Mouse (Mus musculus) CH12.LX (cell line): ENCODE data around the gene Gcnt7. TPM values are rescaled to one million over a fixed set of nuclear protein-coding genes. Genes with fewer than 3 reads are reported as not detected.

Experiments
- DNase-seq: peaks from one replicate; pipeline ENCODE4 v3.0.0-alpha.2; 2013; ENCODE audit errors: extremely low read depth
- H3K27ac ChIP-seq: 2 replicates; pipeline ENCODE4 v1.5.1; 2012; ENCODE audit warnings: low read depth, mild to moderate bottlenecking, control low read depth, moderate library complexity; ENCODE audit not compliant: insufficient read depth
- H3K27me3 ChIP-seq: replicated peaks from 2 replicates; pipeline ENCODE3; 2012; ENCODE audit warnings: inconsistent platforms
- H3K36me3 ChIP-seq, 2 experiments: replicated peaks in 1 of 2; 2 replicates each; pipeline versions ENCODE3 to v1.6.1; 2012; ENCODE audit warnings: inconsistent platforms in 1 of 2, low read length in 1 of 2, mild to moderate bottlenecking in 1 of 2, mixed read lengths in 1 of 2, moderate library complexity in 1 of 2; ENCODE audit not compliant: control insufficient read depth in 1 of 2, insufficient read depth in 1 of 2
- H3K4me1 ChIP-seq, 2 experiments: 2 replicates each; pipeline ENCODE4 v1.6.1; 2012; ENCODE audit warnings: inconsistent platforms in 1 of 2, moderate library complexity in 1 of 2; ENCODE audit not compliant: insufficient read depth in 2 of 2, control insufficient read depth in 1 of 2
- H3K4me2 ChIP-seq: 2 replicates; pipeline ENCODE4 v1.6.1; 2012; ENCODE audit warnings: low read depth, mild to moderate bottlenecking, control low read depth; ENCODE audit not compliant: poor library complexity, insufficient read depth, severe bottlenecking
- H3K4me3 ChIP-seq, 3 experiments: fragments of 150-350 bp in 1 of 3; sonication (generic) in 1 of 3; replicated peaks in 1 of 3; 2 replicates each; pipeline versions ENCODE3 to v1.5.1; 2011 to 2012; ENCODE audit warnings: low read depth in 2 of 3, low read length in 2 of 3, mild to moderate bottlenecking in 2 of 3, moderate library complexity in 2 of 3, control low read depth in 1 of 3, improper control_type of control experiment in 1 of 3, inconsistent platforms in 1 of 3, mixed read lengths in 1 of 3; ENCODE audit not compliant: poor library complexity in 1 of 3
- H3K79me2 ChIP-seq: replicated peaks from 2 replicates; pipeline ENCODE4 v1.6.1; 2012; ENCODE audit warnings: mild to moderate bottlenecking, moderate library complexity; ENCODE audit not compliant: control insufficient read depth, poor library complexity, insufficient read depth, severe bottlenecking; ENCODE audit errors: extremely low read depth
- H3K9ac ChIP-seq: 2 replicates; pipeline ENCODE4 v1.6.1; 2012; ENCODE audit warnings: low read depth, mild to moderate bottlenecking, control low read depth, moderate library complexity; ENCODE audit not compliant: insufficient read depth
- H3K9me3 ChIP-seq: replicated peaks from 2 replicates; pipeline ENCODE3; 2012; ENCODE audit warnings: low read length, inconsistent platforms, mixed read lengths
- CHD1 ChIP-seq: IDR thresholded peaks from 2 replicates; pipeline ENCODE4 v1.6.1; 2012; ENCODE audit warnings: low read depth, low read length, improper control_type of control experiment, inconsistent platforms
- CHD2 ChIP-seq: IDR thresholded peaks from 2 replicates; pipeline ENCODE4 v1.6.1; 2011; ENCODE audit warnings: low read length, improper control_type of control experiment
- CTCF ChIP-seq, 2 experiments: IDR thresholded peaks in 1 of 2; conservative IDR thresholded peaks in 1 of 2; 2 replicates each; pipeline ENCODE4 v1.5.1; 2011 to 2012; ENCODE audit warnings: low read depth in 2 of 2, low read length in 2 of 2, improper control_type of control experiment in 1 of 2, inconsistent platforms in 1 of 2, mild to moderate bottlenecking in 1 of 2, moderate library complexity in 1 of 2
- E2F4 ChIP-seq: IDR thresholded peaks from 2 replicates; pipeline ENCODE4 v1.6.1; 2011; ENCODE audit warnings: low read depth, low read length, improper control_type of control experiment; ENCODE audit not compliant: insufficient replicate concordance
- ELF1 ChIP-seq: IDR thresholded peaks from 2 replicates; pipeline ENCODE4 v1.6.1; 2014; ENCODE audit warnings: low read depth, mild to moderate bottlenecking, inconsistent platforms, low read length, improper control_type of control experiment
- EP300 ChIP-seq: IDR thresholded peaks from 2 replicates; pipeline ENCODE4 v1.6.1; 2011; ENCODE audit warnings: low read length, improper control_type of control experiment
- ETS1 ChIP-seq: conservative IDR thresholded peaks from 2 replicates; pipeline ENCODE4 v1.6.1; 2012; ENCODE audit warnings: low read depth, mild to moderate bottlenecking, inconsistent platforms, low read length, improper control_type of control experiment, moderate library complexity
- HCFC1 ChIP-seq: IDR thresholded peaks from 2 replicates; pipeline ENCODE4 v1.6.1; 2012; ENCODE audit warnings: low read depth, mild to moderate bottlenecking, inconsistent platforms, low read length, improper control_type of control experiment
- JUN ChIP-seq: IDR thresholded peaks from 2 replicates; pipeline ENCODE4 v1.6.1; 2011; ENCODE audit warnings: low read depth, mild to moderate bottlenecking, low read length, improper control_type of control experiment, moderate library complexity; ENCODE audit not compliant: insufficient read depth
- JUND ChIP-seq: conservative IDR thresholded peaks from 2 replicates; pipeline ENCODE4 v1.6.1; 2011; ENCODE audit warnings: low read depth, low read length, improper control_type of control experiment
- KAT2A ChIP-seq: IDR thresholded peaks from 2 replicates; pipeline ENCODE4 v1.6.1; 2012; ENCODE audit warnings: low read length, improper control_type of control experiment, inconsistent platforms; ENCODE audit not compliant: insufficient replicate concordance
- MAFK ChIP-seq: IDR thresholded peaks from 2 replicates; pipeline ENCODE4 v1.6.1; 2011; ENCODE audit warnings: low read length, improper control_type of control experiment; ENCODE audit not compliant: insufficient replicate concordance
- MAZ ChIP-seq: IDR thresholded peaks from 2 replicates; pipeline ENCODE4 v1.6.1; 2012; ENCODE audit warnings: low read depth, mild to moderate bottlenecking, inconsistent platforms, low read length, improper control_type of control experiment, moderate library complexity
- MXI1 ChIP-seq: IDR thresholded peaks from 2 replicates; pipeline ENCODE4 v1.6.1; 2011; ENCODE audit warnings: mild to moderate bottlenecking, low read depth, low read length, improper control_type of control experiment
- MYC ChIP-seq: IDR thresholded peaks from 2 replicates; pipeline ENCODE4 v1.6.1; 2011; ENCODE audit warnings: low read depth, mild to moderate bottlenecking, improper control_type of control experiment, low read length
- NELFE ChIP-seq: IDR thresholded peaks from 2 replicates; pipeline ENCODE4 v1.6.1; 2011; ENCODE audit warnings: low read depth, low read length, improper control_type of control experiment
- NRF1 ChIP-seq: IDR thresholded peaks from 2 replicates; pipeline ENCODE4 v1.6.1; 2014; ENCODE audit warnings: low read depth, mild to moderate bottlenecking, inconsistent platforms, low read length, improper control_type of control experiment, moderate library complexity
- PAX5 ChIP-seq: IDR thresholded peaks from 2 replicates; pipeline ENCODE4 v1.6.1; 2012; ENCODE audit warnings: low read length, inconsistent platforms, mixed read lengths
- RAD21 ChIP-seq: IDR thresholded peaks from 2 replicates; pipeline ENCODE4 v1.6.1; 2011; ENCODE audit warnings: low read depth, mild to moderate bottlenecking, low read length, improper control_type of control experiment, moderate library complexity
- RCOR1 ChIP-seq: conservative IDR thresholded peaks from 2 replicates; pipeline ENCODE4 v1.6.1; 2012; ENCODE audit warnings: low read depth, mild to moderate bottlenecking, inconsistent platforms, low read length, improper control_type of control experiment
- SMC3 ChIP-seq: IDR thresholded peaks from 2 replicates; pipeline ENCODE4 v1.6.1; 2011; ENCODE audit warnings: low read depth, low read length, improper control_type of control experiment
- TBP ChIP-seq: conservative IDR thresholded peaks from 2 replicates; pipeline ENCODE4 v1.6.1; 2011; ENCODE audit warnings: low read depth, low read length, improper control_type of control experiment
- TCF12 ChIP-seq: IDR thresholded peaks from 2 replicates; pipeline ENCODE4 v1.6.1; 2014; ENCODE audit warnings: low read depth, mild to moderate bottlenecking, inconsistent platforms, low read length, improper control_type of control experiment
- UBTF ChIP-seq: IDR thresholded peaks from 2 replicates; pipeline ENCODE4 v1.6.1; 2012; ENCODE audit warnings: low read depth, mild to moderate bottlenecking, inconsistent platforms, low read length, improper control_type of control experiment, moderate library complexity
- USF1 ChIP-seq: IDR thresholded peaks from 2 replicates; pipeline ENCODE4 v1.6.1; 2014; ENCODE audit warnings: low read depth, mild to moderate bottlenecking, inconsistent platforms, low read length, improper control_type of control experiment
- USF2 ChIP-seq: conservative IDR thresholded peaks from 2 replicates; pipeline ENCODE4 v1.6.1; 2011; ENCODE audit warnings: low read depth, low read length, improper control_type of control experiment
- ZKSCAN1 ChIP-seq: IDR thresholded peaks from 2 replicates; pipeline ENCODE4 v1.6.1; 2012; ENCODE audit warnings: low read depth, inconsistent platforms, low read length, improper control_type of control experiment, borderline replicate concordance
- ZNF384 ChIP-seq: IDR thresholded peaks from 2 replicates; pipeline ENCODE4 v1.6.1; 2012; ENCODE audit warnings: low read depth, low read length, improper control_type of control experiment, inconsistent platforms
- dilution Hi-C: fragments of 300-500 bp; cut with MboI; formaldehyde crosslinking; loops from 2 replicates; pipeline ENCODE4 v1.14.3; 2020; ENCODE audit warnings: low sequenced_read_pairs; ENCODE audit not compliant: extremely low pct_unique_long_range_greater_than_20kb, extremely low pct_ligation_motif_present
- in situ Hi-C: fragments of 300-500 bp; cut with MboI; formaldehyde crosslinking; loops from 3 replicates; pipeline ENCODE4 v1.14.3; 2019; ENCODE audit warnings: low sequenced_read_pairs, low pct_ligation_motif_present, low pct_unique_long_range_greater_than_20kb, mixed read lengths
- polyA plus RNA-seq: library from polyadenylated mRNA; unstranded; fragments of >175 nt; gene quantifications from 2 replicates; pipeline ENCODE4 v1.2.1, GENCODE M21; 2012; ENCODE audit warnings: low read depth; ENCODE audit not compliant: insufficient read length
- total RNA-seq, 2 experiments: library from RNA; depleted of rRNA; stranded (reverse); fragments of 300-350 nt in 1 of 2; fragments of >200 nt in 1 of 2; gene quantifications; 2 replicates each; pipeline ENCODE4 v1.2.3; 2012 to 2014

The Gcnt7 gene
- total and polyA plus RNA-seq, 3 experiments, result 0.17 to 0.21 TPM; not detected in 1

DNA sequence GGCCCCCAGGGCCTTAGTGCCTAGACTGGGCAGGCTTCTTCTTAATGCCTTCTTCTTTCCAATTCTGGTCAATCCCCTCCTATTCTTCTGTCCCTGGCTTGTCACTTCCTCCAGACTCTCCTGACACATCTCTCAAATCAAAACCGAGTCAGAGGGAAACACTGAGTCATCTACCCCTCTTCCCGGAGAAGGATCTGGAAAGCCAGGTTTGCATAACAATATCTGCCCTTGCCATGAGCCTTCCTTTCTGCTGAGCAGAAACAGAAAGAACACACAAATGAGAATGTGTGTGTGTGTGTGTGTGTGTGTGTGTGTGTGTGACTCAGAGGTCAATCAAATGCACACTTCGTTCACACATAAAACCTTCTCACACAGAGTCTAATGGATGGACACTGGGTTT lies 40.4 kb upstream of the Gcnt7 start:
- Histone ChIP-seq H3K79me2 (no peaks in the 10 kb centered on the region), H3K9me3 (no peaks in the 10 kb centered on the region), H3K4me1 (peaks cover 0 to 3% of the 10 kb centered on the region in 2 experiments; a peak in 1 of 4 replicates), H3K4me3 (no peak overlapping the region), H3K4me2 (no peak overlapping the region), H3K36me3 (no peaks in the 10 kb centered on the region), H3K27me3 (peaks cover 25% of the 10 kb centered on the region), H3K27ac (no peak overlapping the region), H3K9ac (no peak overlapping the region)
- TF ChIP-seq CHD1 (no peak), EP300 (no peak), RCOR1 (no peak), TBP (no peak), RAD21 (no peak), NRF1 (no peak), TCF12 (no peak), MXI1 (no peak), MAFK (no peak), KAT2A (no peak), ETS1 (no peak), SMC3 (no peak), USF2 (no peak), ELF1 (no peak), MAZ (no peak), USF1 (no peak), JUN (no peak), CHD2 (no peak), JUND (no peak)
- dilution Hi-C loops (no loop called here), in situ Hi-C loops (loop anchor here (25.0 kb wide), 1 partner anchor 588 kb away; no protein-coding TSS in a partner anchor)
- no peak for DNase-seq

DNA sequence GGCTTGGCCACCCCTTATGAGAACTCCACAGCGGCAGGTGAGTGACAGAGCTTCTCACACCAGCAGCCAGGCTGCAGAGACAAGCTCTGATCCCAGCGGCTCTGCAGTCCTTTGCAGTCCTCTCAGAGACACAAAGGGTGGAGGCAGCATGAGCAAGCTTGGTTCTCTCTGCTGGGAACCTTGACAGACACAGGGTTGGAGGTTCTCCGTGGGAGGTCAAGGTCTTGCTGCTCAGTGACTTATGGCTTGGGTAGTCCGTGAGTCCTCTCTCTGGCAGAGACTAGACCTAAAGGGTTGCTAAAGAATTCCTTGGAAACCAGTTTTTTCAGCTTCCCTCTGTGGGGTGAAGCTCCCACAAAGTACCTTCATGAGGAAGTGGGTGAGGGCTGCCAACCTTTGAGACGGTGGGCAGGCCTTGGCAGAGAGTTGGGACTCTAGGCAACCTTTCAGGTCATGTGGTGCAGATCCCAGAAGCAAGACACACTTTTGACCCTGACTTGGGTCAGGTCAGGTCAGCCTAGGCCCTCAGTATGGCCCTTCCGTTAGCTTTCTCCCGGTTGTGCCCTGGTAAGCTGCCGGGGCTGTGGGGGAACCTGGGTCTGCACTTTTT lies 38.4 kb upstream of the Gcnt7 start:
- dilution Hi-C loops, result no loop called here
- Histone ChIP-seq H3K9me3 (no peaks in the 10 kb centered on the region), H3K4me2 (no peak overlapping the region), H3K36me3 (no peaks in the 10 kb centered on the region), H3K27me3 (peaks cover 31% of the 10 kb centered on the region), H3K4me1 (peaks cover 0 to 3% of the 10 kb centered on the region in 2 experiments; a peak in 1 of 4 replicates), H3K4me3 (no peak overlapping the region), H3K9ac (no peak overlapping the region)
- DNase-seq, result no peak
- in situ Hi-C loops, result loop anchor here (25.0 kb wide), 1 partner anchor 590 kb away; no protein-coding TSS in a partner anchor
- no peak for TF ChIP-seq ZKSCAN1
- no peak for TF ChIP-seq PAX5
- no peak for TF ChIP-seq TCF12
- no peak for TF ChIP-seq UBTF
- no peak for TF ChIP-seq USF2
- no peak for TF ChIP-seq CTCF (conservative IDR thresholded peaks at IDR 0.05 in 1 of 2, IDR thresholded peaks at IDR 0.05 in 1 of 2; ENCODE audit: low read depth in 2 of 2, low read length in 2 of 2)
- TF ChIP-seq NELFE, result no peak
- no peak for TF ChIP-seq TBP
- no peak for TF ChIP-seq ZNF384
- TF ChIP-seq E2F4, result no peak
- no peak for TF ChIP-seq CHD1
- TF ChIP-seq CHD2, result no peak
- no peak for TF ChIP-seq MYC
- TF ChIP-seq RCOR1, result no peak
- TF ChIP-seq HCFC1, result no peak
- TF ChIP-seq ELF1, result no peak
- TF ChIP-seq KAT2A, result no peak
- TF ChIP-seq, all 38 proteins: peak for 0
- Histone ChIP-seq H3K79me2 (no peaks in the 10 kb centered on the region), H3K27ac (no peak overlapping the region)
